Mouse (Mus musculus) lung, postnatal 0 days (tissue): ENCODE data around the gene Hyal2. TPM values are rescaled to one million over a fixed set of nuclear protein-coding genes. Genes with fewer than 3 reads are reported as not detected.

Experiments
- ATAC-seq: fragments of 200-750 bp; cut with Nextera tagmentation; 2 replicates; pipeline ENCODE4 v1.8.0; 2017; ENCODE audit warnings: moderate library complexity
- DNase-seq: peaks from one replicate; pipeline ENCODE4 v3.0.0-alpha.2; 2016; ENCODE audit warnings: low spot score
- H3K27ac ChIP-seq: fragments of 300-500 bp; sonication (generic); 2 replicates; pipeline ENCODE4 v1.5.1; 2014; ENCODE audit warnings: antibody characterized with exemption, mild to moderate bottlenecking, low read length, mixed read lengths
- H3K27me3 ChIP-seq: fragments of 300-500 bp; sonication (generic); replicated peaks from 2 replicates; pipeline ENCODE4 v1.6.1; 2014; ENCODE audit warnings: low read length, mixed read lengths; ENCODE audit not compliant: insufficient read depth
- H3K36me3 ChIP-seq: fragments of 300-500 bp; sonication (generic); 2 replicates; pipeline ENCODE4 v1.6.1; 2014; ENCODE audit warnings: low read length, mixed read lengths; ENCODE audit not compliant: insufficient read depth
- H3K4me1 ChIP-seq: fragments of 300-500 bp; sonication (generic); 2 replicates; pipeline ENCODE4 v1.6.1; 2014; ENCODE audit warnings: antibody characterized with exemption, low read depth, low read length, mixed read lengths; ENCODE audit not compliant: insufficient read depth
- H3K4me2 ChIP-seq: fragments of 300-500 bp; sonication (generic); replicated peaks from 2 replicates; pipeline ENCODE4 v1.6.1; 2014; ENCODE audit warnings: low read depth, mild to moderate bottlenecking, low read length, moderate library complexity, mixed read lengths
- H3K4me3 ChIP-seq: fragments of 300-500 bp; sonication (generic); 2 replicates; pipeline ENCODE4 v1.5.1; 2014; ENCODE audit warnings: low read depth, low read length
- H3K9ac ChIP-seq: fragments of 300-500 bp; sonication (generic); replicated peaks from 2 replicates; pipeline ENCODE4 v1.6.1; 2014; ENCODE audit warnings: low read depth, mild to moderate bottlenecking
- H3K9me3 ChIP-seq: fragments of 300-500 bp; sonication (generic); 2 replicates; pipeline ENCODE4 v1.6.1; 2016; ENCODE audit warnings: low read length, mixed read lengths
- CTCF ChIP-seq: IDR thresholded peaks from 2 replicates; pipeline ENCODE4 v1.5.1; 2016; ENCODE audit warnings: antibody characterized with exemption, mild to moderate bottlenecking
- EP300 ChIP-seq: IDR thresholded peaks from 2 replicates; pipeline ENCODE4 v1.6.1; 2016; ENCODE audit warnings: antibody characterized with exemption, mild to moderate bottlenecking, control low read depth
- WGBS: fragments of 180-500 bp; shearing (Covaris S2); extraction: QIAGEN DNeasy Blood & Tissue Kit; methylation state at CpG from one replicate; pipeline ENCODE4 v1.1.7; 2014; 5-methylcytosine and 5-hydroxymethylcytosine counted together
- polyA plus RNA-seq: library from polyadenylated mRNA; unstranded; fragments of >200 nt; fragmentation: Nextera tagmentation; extraction: Ambion mirVana; gene quantifications from 2 replicates; pipeline ENCODE4 v1.2.1, GENCODE M21; 2015

Gene Hyal2
- polyA plus RNA-seq, 1 experiment from 2014 or later, result 103 TPM

- no peak overlapping the region for H3K4me3 ChIP-seq
- no peaks in the 10 kb centered on the region for H3K27me3 ChIP-seq
- H3K36me3 ChIP-seq, result 0 out of 2 replicates have a peak, but pooled peaks cover under 1% of the 10 kb centered on the region
- DNase-seq (no peak), ATAC-seq (no peak)
- H3K9me3 ChIP-seq, result no peaks in the 10 kb centered on the region
- no peak overlapping the region for H3K4me2 ChIP-seq
- no peak for TF ChIP-seq EP300
- no peak for TF ChIP-seq CTCF
- no peak overlapping the region for H3K27ac ChIP-seq
- no peak overlapping the region for H3K9ac ChIP-seq
- WGBS, result 69% methylated on average over 20 of the region's 20 CpGs
- peaks cover 28% of the 10 kb centered on the region for H3K4me1 ChIP-seq
These were observed 18.3 kb upstream of the Hyal2 start for GRCm38 (mm10) chr9:107549297-107550074.

GRCm38 (mm10) chr9:107550491-107551116 lies 17.1 kb upstream of the Hyal2 start:
- H3K4me3 ChIP-seq, result no peak overlapping the region

GRCm38 (mm10) chr9:107551117-107551889 lies 16.4 kb upstream of the Hyal2 start, which contains the start of gene Rassf1:
Rassf1 (plus strand) TSS chr9:107551555.
- ATAC-seq (peak; percentile 15), DNase-seq (peak; percentile 75)
- H3K36me3 ChIP-seq, result no peaks in the 10 kb centered on the region
- TF ChIP-seq CTCF (no peak), EP300 (no peak)
- H3K9me3 ChIP-seq, result no peaks in the 10 kb centered on the region
- H3K9ac ChIP-seq, result peak within 1 kb of the TSS; percentile 39; the same call in 1 of the 2 replicates
- H3K27ac ChIP-seq, result 0 out of 2 replicates have a peak within 1 kb of the TSS, but pooled peaks have one; percentile 26
- H3K4me3 ChIP-seq, result peak within 1 kb of the TSS; percentile 42
- peak within 1 kb of the TSS; percentile 68 for H3K4me2 ChIP-seq
- peaks cover 32% of the 10 kb centered on the region for H3K4me1 ChIP-seq
- 4% methylated on average over 61 of the region's 63 CpGs for WGBS
- H3K27me3 ChIP-seq, result no peaks in the 10 kb centered on the region

More at GRCm38 (mm10) chr9:107550491-107551116, 17.1 kb upstream of the Hyal2 start:
- TF ChIP-seq EP300, result no peak
- no peak for TF ChIP-seq CTCF
- Histone ChIP-seq H3K4me2 (peak overlapping the region; percentile 68), H3K9ac (0 out of 2 replicates have a peak overlapping the region, but pooled peaks have one; percentile 39), H3K36me3 (no peaks in the 10 kb centered on the region), H3K27me3 (no peaks in the 10 kb centered on the region), H3K27ac (no peak overlapping the region), H3K4me1 (peaks cover 28% of the 10 kb centered on the region), H3K9me3 (no peaks in the 10 kb centered on the region)
- 38% methylated on average over 23 of the region's 23 CpGs for WGBS
- DNase-seq (peak; percentile 57), ATAC-seq (no peak)

GRCm38 (mm10) chr9:107551890-107552355 lies 15.8 kb upstream of the Hyal2 start:
- H3K4me2 ChIP-seq, result peak overlapping the region; percentile 68
- H3K9ac ChIP-seq, result peak overlapping the region; percentile 39; the same call in 1 of the 2 replicates
- WGBS, result 5% methylated on average over 8 of the region's 8 CpGs
- ATAC-seq (no peak), DNase-seq (no peak)
- H3K4me1 ChIP-seq, result peaks cover 38% of the 10 kb centered on the region
- H3K9me3 ChIP-seq, result no peaks in the 10 kb centered on the region
- no peaks in the 10 kb centered on the region for H3K27me3 ChIP-seq
- peak overlapping the region; percentile 42 for H3K4me3 ChIP-seq
- no peaks in the 10 kb centered on the region for H3K36me3 ChIP-seq
- TF ChIP-seq EP300, result no peak
- no peak for TF ChIP-seq CTCF
- 0 out of 2 replicates have a peak overlapping the region, but pooled peaks have one; percentile 26 for H3K27ac ChIP-seq

GRCm38 (mm10) chr9:107552690-107553393 lies 14.9 kb upstream of the Hyal2 start:
- Histone ChIP-seq H3K36me3 (peaks cover 9% of the 10 kb centered on the region; the same call in 1 of the 2 replicates), H3K27ac (peak overlapping the region; percentile 82; the same call in 1 of the 2 replicates), H3K9ac (no peak overlapping the region), H3K9me3 (no peaks in the 10 kb centered on the region), H3K4me3 (no peak overlapping the region), H3K4me2 (peak overlapping the region; percentile 78), H3K4me1 (peaks cover 36% of the 10 kb centered on the region), H3K27me3 (no peaks in the 10 kb centered on the region)
- TF ChIP-seq CTCF, result no peak
- no peak for TF ChIP-seq EP300
- 75% methylated on average over 5 of the region's 5 CpGs for WGBS
- ATAC-seq, result no peak
- no peak for DNase-seq
